Mouse (Mus musculus) CH12.LX (cell line): ENCODE data around the gene Pbx3. TPM values are rescaled to one million over a fixed set of nuclear protein-coding genes. Genes with fewer than 3 reads are reported as not detected.

ENCODE experiments used
- DNase-seq: peaks from one replicate; pipeline ENCODE4 v3.0.0-alpha.2; 2013; ENCODE audit errors: extremely low read depth
- H3K27ac ChIP-seq: 2 replicates; pipeline ENCODE4 v1.5.1; 2012; ENCODE audit warnings: low read depth, mild to moderate bottlenecking, control low read depth, moderate library complexity; ENCODE audit not compliant: insufficient read depth
- H3K27me3 ChIP-seq: replicated peaks from 2 replicates; pipeline ENCODE3; 2012; ENCODE audit warnings: inconsistent platforms
- H3K36me3 ChIP-seq, 2 experiments: replicated peaks in 1 of 2; 2 replicates each; pipeline versions ENCODE3 to v1.6.1; 2012; ENCODE audit warnings: inconsistent platforms in 1 of 2, low read length in 1 of 2, mild to moderate bottlenecking in 1 of 2, mixed read lengths in 1 of 2, moderate library complexity in 1 of 2; ENCODE audit not compliant: control insufficient read depth in 1 of 2, insufficient read depth in 1 of 2
- H3K4me1 ChIP-seq, 2 experiments: 2 replicates each; pipeline ENCODE4 v1.6.1; 2012; ENCODE audit warnings: inconsistent platforms in 1 of 2, moderate library complexity in 1 of 2; ENCODE audit not compliant: insufficient read depth in 2 of 2, control insufficient read depth in 1 of 2
- H3K4me2 ChIP-seq: 2 replicates; pipeline ENCODE4 v1.6.1; 2012; ENCODE audit warnings: low read depth, mild to moderate bottlenecking, control low read depth; ENCODE audit not compliant: poor library complexity, insufficient read depth, severe bottlenecking
- H3K4me3 ChIP-seq, 3 experiments: fragments of 150-350 bp in 1 of 3; sonication (generic) in 1 of 3; replicated peaks in 1 of 3; 2 replicates each; pipeline versions ENCODE3 to v1.5.1; 2011 to 2012; ENCODE audit warnings: low read depth in 2 of 3, low read length in 2 of 3, mild to moderate bottlenecking in 2 of 3, moderate library complexity in 2 of 3, control low read depth in 1 of 3, improper control_type of control experiment in 1 of 3, inconsistent platforms in 1 of 3, mixed read lengths in 1 of 3; ENCODE audit not compliant: poor library complexity in 1 of 3
- H3K79me2 ChIP-seq: replicated peaks from 2 replicates; pipeline ENCODE4 v1.6.1; 2012; ENCODE audit warnings: mild to moderate bottlenecking, moderate library complexity; ENCODE audit not compliant: control insufficient read depth, poor library complexity, insufficient read depth, severe bottlenecking; ENCODE audit errors: extremely low read depth
- H3K9ac ChIP-seq: 2 replicates; pipeline ENCODE4 v1.6.1; 2012; ENCODE audit warnings: low read depth, mild to moderate bottlenecking, control low read depth, moderate library complexity; ENCODE audit not compliant: insufficient read depth
- H3K9me3 ChIP-seq: replicated peaks from 2 replicates; pipeline ENCODE3; 2012; ENCODE audit warnings: low read length, inconsistent platforms, mixed read lengths
- BHLHE40 ChIP-seq: IDR thresholded peaks from 2 replicates; pipeline ENCODE4 v1.6.1; 2011; ENCODE audit warnings: mild to moderate bottlenecking, low read depth, low read length, improper control_type of control experiment
- E2F4 ChIP-seq: IDR thresholded peaks from 2 replicates; pipeline ENCODE4 v1.6.1; 2011; ENCODE audit warnings: low read depth, low read length, improper control_type of control experiment; ENCODE audit not compliant: insufficient replicate concordance
- EP300 ChIP-seq: IDR thresholded peaks from 2 replicates; pipeline ENCODE4 v1.6.1; 2011; ENCODE audit warnings: low read length, improper control_type of control experiment
- ETS1 ChIP-seq: conservative IDR thresholded peaks from 2 replicates; pipeline ENCODE4 v1.6.1; 2012; ENCODE audit warnings: low read depth, mild to moderate bottlenecking, inconsistent platforms, low read length, improper control_type of control experiment, moderate library complexity
- GABPA ChIP-seq: IDR thresholded peaks from 2 replicates; pipeline ENCODE4 v1.6.1; 2012; ENCODE audit warnings: low read depth, low read length, improper control_type of control experiment, inconsistent platforms; ENCODE audit not compliant: insufficient replicate concordance
- HCFC1 ChIP-seq: IDR thresholded peaks from 2 replicates; pipeline ENCODE4 v1.6.1; 2012; ENCODE audit warnings: low read depth, mild to moderate bottlenecking, inconsistent platforms, low read length, improper control_type of control experiment
- JUN ChIP-seq: IDR thresholded peaks from 2 replicates; pipeline ENCODE4 v1.6.1; 2011; ENCODE audit warnings: low read depth, mild to moderate bottlenecking, low read length, improper control_type of control experiment, moderate library complexity; ENCODE audit not compliant: insufficient read depth
- KAT2A ChIP-seq: IDR thresholded peaks from 2 replicates; pipeline ENCODE4 v1.6.1; 2012; ENCODE audit warnings: low read length, improper control_type of control experiment, inconsistent platforms; ENCODE audit not compliant: insufficient replicate concordance
- MAFK ChIP-seq: IDR thresholded peaks from 2 replicates; pipeline ENCODE4 v1.6.1; 2011; ENCODE audit warnings: low read length, improper control_type of control experiment; ENCODE audit not compliant: insufficient replicate concordance
- MEF2A ChIP-seq: IDR thresholded peaks from 2 replicates; pipeline ENCODE4 v1.6.1; 2014; ENCODE audit warnings: low read depth, mild to moderate bottlenecking, inconsistent platforms, low read length, improper control_type of control experiment, borderline replicate concordance
- MYC ChIP-seq: IDR thresholded peaks from 2 replicates; pipeline ENCODE4 v1.6.1; 2011; ENCODE audit warnings: low read depth, mild to moderate bottlenecking, improper control_type of control experiment, low read length
- NELFE ChIP-seq: IDR thresholded peaks from 2 replicates; pipeline ENCODE4 v1.6.1; 2011; ENCODE audit warnings: low read depth, low read length, improper control_type of control experiment
- NRF1 ChIP-seq: IDR thresholded peaks from 2 replicates; pipeline ENCODE4 v1.6.1; 2014; ENCODE audit warnings: low read depth, mild to moderate bottlenecking, inconsistent platforms, low read length, improper control_type of control experiment, moderate library complexity
- RAD21 ChIP-seq: IDR thresholded peaks from 2 replicates; pipeline ENCODE4 v1.6.1; 2011; ENCODE audit warnings: low read depth, mild to moderate bottlenecking, low read length, improper control_type of control experiment, moderate library complexity
- RCOR1 ChIP-seq: conservative IDR thresholded peaks from 2 replicates; pipeline ENCODE4 v1.6.1; 2012; ENCODE audit warnings: low read depth, mild to moderate bottlenecking, inconsistent platforms, low read length, improper control_type of control experiment
- SIN3A ChIP-seq: IDR thresholded peaks from 2 replicates; pipeline ENCODE4 v1.6.1; 2012; ENCODE audit warnings: low read length, improper control_type of control experiment, inconsistent platforms
- USF2 ChIP-seq: conservative IDR thresholded peaks from 2 replicates; pipeline ENCODE4 v1.6.1; 2011; ENCODE audit warnings: low read depth, low read length, improper control_type of control experiment
- ZKSCAN1 ChIP-seq: IDR thresholded peaks from 2 replicates; pipeline ENCODE4 v1.6.1; 2012; ENCODE audit warnings: low read depth, inconsistent platforms, low read length, improper control_type of control experiment, borderline replicate concordance
- ZMIZ1 ChIP-seq: IDR thresholded peaks from 2 replicates; pipeline ENCODE4 v1.6.1; 2012; ENCODE audit warnings: low read depth, mild to moderate bottlenecking, inconsistent platforms, low read length, improper control_type of control experiment
- dilution Hi-C: fragments of 300-500 bp; cut with MboI; formaldehyde crosslinking; loops from 2 replicates; pipeline ENCODE4 v1.14.3; 2020; ENCODE audit warnings: low sequenced_read_pairs; ENCODE audit not compliant: extremely low pct_unique_long_range_greater_than_20kb, extremely low pct_ligation_motif_present
- in situ Hi-C: fragments of 300-500 bp; cut with MboI; formaldehyde crosslinking; loops from 3 replicates; pipeline ENCODE4 v1.14.3; 2019; ENCODE audit warnings: low sequenced_read_pairs, low pct_ligation_motif_present, low pct_unique_long_range_greater_than_20kb, mixed read lengths
- polyA plus RNA-seq: library from polyadenylated mRNA; unstranded; fragments of >175 nt; gene quantifications from 2 replicates; pipeline ENCODE4 v1.2.1, GENCODE M21; 2012; ENCODE audit warnings: low read depth; ENCODE audit not compliant: insufficient read length
- total RNA-seq, 2 experiments: library from RNA; depleted of rRNA; stranded (reverse); fragments of 300-350 nt in 1 of 2; fragments of >200 nt in 1 of 2; gene quantifications; 2 replicates each; pipeline ENCODE4 v1.2.3; 2012 to 2014

Gene Pbx3
- total and polyA plus RNA-seq, 3 experiments = 3.8 to 8.1 (median 5.9) TPM

DNA sequence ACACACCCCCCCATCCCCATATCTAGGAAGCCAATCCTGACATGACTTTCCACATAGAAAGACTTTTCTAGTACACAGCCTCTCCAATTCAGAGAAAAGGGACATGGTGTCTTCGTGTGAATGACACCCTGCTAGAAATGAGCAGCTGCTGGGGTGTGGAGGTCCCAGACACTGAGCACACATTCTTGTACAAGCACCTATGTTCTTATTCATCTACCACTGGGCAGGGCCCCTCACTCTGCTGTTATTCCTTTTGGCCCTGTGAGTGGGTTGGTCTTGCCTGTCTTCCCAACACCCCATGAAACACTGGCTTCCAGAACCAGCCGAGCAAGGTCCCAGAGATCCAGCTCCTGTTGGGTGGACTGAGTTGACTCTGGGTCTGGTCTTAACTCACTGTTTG lies 203.3 kb downstream of the Pbx3 start:
- Histone ChIP-seq H3K4me1 (no peaks in the 10 kb centered on the region; a peak in 2 of 4 replicates), H3K9ac (no peak overlapping the region), H3K27ac (no peak overlapping the region), H3K4me2 (no peak overlapping the region), H3K9me3 (no peaks in the 10 kb centered on the region), H3K27me3 (no peaks in the 10 kb centered on the region), H3K79me2 (no peaks in the 10 kb centered on the region), H3K36me3 (peaks cover 4 to 11% of the 10 kb centered on the region in 2 experiments), H3K4me3 (no peak overlapping the region)
- TF ChIP-seq KAT2A (no peak), MEF2A (no peak), EP300 (no peak), RCOR1 (no peak), NRF1 (no peak), SIN3A (no peak)
- no peak for DNase-seq
- dilution Hi-C loops (no loop called here), in situ Hi-C loops (no loop called here)

DNA sequence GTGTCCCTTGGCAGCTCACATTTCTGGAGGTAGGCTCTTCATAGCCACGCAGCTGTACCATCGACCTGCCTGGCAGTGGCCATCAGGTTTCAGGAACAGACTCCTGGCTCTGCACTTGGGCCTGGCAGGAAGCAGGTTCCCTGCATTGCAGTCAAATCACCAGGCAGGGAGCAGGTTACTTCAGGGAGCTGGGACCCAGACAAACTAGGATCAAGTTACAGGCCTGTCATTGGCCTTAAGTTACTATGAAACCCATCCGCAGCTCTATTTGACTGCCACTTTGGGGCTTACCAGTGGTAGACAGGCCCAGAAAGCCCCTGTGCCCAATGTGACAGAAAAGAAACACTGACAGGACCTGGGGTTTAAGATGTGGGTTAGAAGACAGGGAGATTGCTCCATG lies 204.8 kb downstream of the Pbx3 start:
- in situ Hi-C loops (no loop called here), dilution Hi-C loops (no loop called here)
- no peak overlapping the region for H3K9ac ChIP-seq
- no peaks in the 10 kb centered on the region for H3K79me2 ChIP-seq
- no peaks in the 10 kb centered on the region for H3K27me3 ChIP-seq
- H3K4me1 ChIP-seq = no peaks in the 10 kb centered on the region; a peak in 2 of 4 replicates
- no peak overlapping the region for H3K4me2 ChIP-seq
- H3K9me3 ChIP-seq = no peaks in the 10 kb centered on the region
- H3K4me3 ChIP-seq = no peak overlapping the region
- DNase-seq = no peak
- TF ChIP-seq GABPA (no peak), RCOR1 (no peak), BHLHE40 (no peak), JUN (no peak), ZKSCAN1 (no peak), MAFK (no peak), MYC (no peak), ETS1 (no peak), E2F4 (no peak), RAD21 (no peak), ZMIZ1 (no peak), HCFC1 (no peak), NELFE (no peak), USF2 (no peak)
- peaks cover 4 to 10% of the 10 kb centered on the region in 2 experiments for H3K36me3 ChIP-seq
- H3K27ac ChIP-seq = no peak overlapping the region
